Mouse (Mus musculus): ENCODE results near the gene Arhgap45. TPM values are rescaled to one million over a fixed set of nuclear protein-coding genes. Genes with fewer than 3 reads are reported as not detected.
A peak's percentile ranks its signal among the peaks of the same experiment; 100 is the strongest.

Arhgap45 gene
- polyA plus RNA-seq, 1 experiment from 2014 or later = 8.5 TPM

DNA sequence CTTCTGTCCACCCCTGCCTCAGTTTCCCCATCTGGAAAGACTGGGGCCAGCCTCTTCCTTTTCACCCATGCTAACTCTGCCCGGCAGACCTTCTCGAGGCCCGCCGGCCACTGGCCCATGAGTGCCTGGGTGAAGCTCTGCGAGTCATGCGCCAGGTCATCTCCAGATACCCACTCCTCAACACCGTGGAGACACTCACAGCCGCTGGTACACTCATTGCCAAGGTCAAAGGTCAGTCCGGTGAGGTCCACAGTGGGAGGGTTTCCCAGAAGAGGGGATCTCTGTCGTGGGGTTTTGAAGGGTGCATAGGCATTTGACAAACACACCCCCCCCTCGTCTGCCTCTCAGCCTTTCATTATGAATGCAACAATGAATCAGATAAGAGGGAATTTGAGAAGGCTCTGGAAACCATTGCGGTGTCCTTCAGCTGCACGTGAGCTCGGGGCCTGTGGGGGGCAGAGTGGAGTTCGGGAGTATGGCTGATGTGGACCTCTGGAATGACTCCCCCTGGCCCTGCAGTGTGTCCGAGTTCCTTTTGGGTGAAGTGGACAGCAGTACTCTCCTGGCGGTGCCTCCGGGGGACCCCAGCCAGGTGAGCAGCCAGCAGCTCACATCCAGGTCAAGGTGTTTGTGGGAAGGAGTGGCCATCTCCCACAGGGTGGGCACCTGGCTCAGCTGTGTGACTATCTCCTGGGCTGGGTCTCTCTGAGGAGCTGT lies 4.3 kb downstream of the Arhgap45 start:
- Histone ChIP-seq H3K27me3 (ENCODE audit: control insufficient read depth, insufficient read depth, low read length) (peaks cover 7% of the 10 kb centered on the region; the same call in 1 of the 2 replicates), H3K9me3 (ENCODE audit: control insufficient read depth, low read length) (no peaks in the 10 kb centered on the region), H3K27ac (replicated peaks; ENCODE audit: low read depth, low read length) (no peak overlapping the region), H3K9ac (ENCODE audit: low read length) (no peak overlapping the region), H3K4me2 (ENCODE audit: low read depth, severe bottlenecking) (peak overlapping the region; percentile 60; the same call in 1 of the 2 replicates), H3K4me1 (ENCODE audit: control insufficient read depth, insufficient read depth, low read length) (peaks cover 10% of the 10 kb centered on the region), H3K4me3 (ENCODE audit: low read depth, low read length) (no peak overlapping the region), H3K36me3 (ENCODE audit: control insufficient read depth, insufficient read depth, low read length) (peaks cover 4% of the 10 kb centered on the region; the same call in 1 of the 2 replicates)
- no peak for ATAC-seq (ENCODE audit: insufficient number of reproducible peaks, low FRiP score, low TSS enrichment, low read depth)
- DNase-seq (ENCODE audit: low spot score) = no peak
- 84% methylated on average over 18 of the region's 18 CpGs for whole genome bisulfite sequencing

DNA sequence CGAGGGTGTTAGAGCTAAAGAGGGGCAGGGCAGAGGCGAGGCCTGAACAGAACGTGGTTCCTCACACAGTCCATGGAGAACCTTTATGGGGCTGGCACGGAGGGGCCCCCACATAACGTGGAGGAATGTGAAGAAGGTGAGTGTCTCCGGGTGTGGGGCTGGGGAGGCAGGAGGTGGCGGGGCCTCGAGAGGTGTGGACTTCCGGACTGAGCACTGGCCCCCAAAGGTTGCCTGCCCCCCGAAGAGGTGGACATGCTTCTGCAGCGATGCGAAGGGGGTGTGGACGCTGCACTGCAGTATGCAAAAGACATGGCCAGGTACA lies 4.8 kb downstream of the Arhgap45 start:
- peaks cover 1% of the 10 kb centered on the region; the same call in 1 of the 2 replicates for H3K27me3 ChIP-seq (ENCODE audit: control insufficient read depth, insufficient read depth, low read length)
- DNase-seq (ENCODE audit: low spot score) (no peak), ATAC-seq (ENCODE audit: insufficient number of reproducible peaks, low FRiP score, low TSS enrichment, low read depth) (no peak)
- H3K9ac ChIP-seq (ENCODE audit: low read length) = no peak overlapping the region
- WGBS = 88% methylated on average over 13 of the region's 13 CpGs
- peaks cover 4% of the 10 kb centered on the region; the same call in 1 of the 2 replicates for H3K36me3 ChIP-seq (ENCODE audit: control insufficient read depth, insufficient read depth, low read length)
- H3K27ac ChIP-seq (replicated peaks; ENCODE audit: low read depth, low read length) = no peak overlapping the region
- no peaks in the 10 kb centered on the region for H3K9me3 ChIP-seq (ENCODE audit: control insufficient read depth, low read length)
- H3K4me1 ChIP-seq (ENCODE audit: control insufficient read depth, insufficient read depth, low read length) = peaks cover 10% of the 10 kb centered on the region
- no peak overlapping the region for H3K4me3 ChIP-seq (ENCODE audit: low read depth, low read length)
- H3K4me2 ChIP-seq (ENCODE audit: low read depth, severe bottlenecking) = no peak overlapping the region

GRCm38 (mm10) chr10:80022164-80022563 lies 5.7 kb downstream of the Arhgap45 start:
- Histone ChIP-seq H3K9ac (ENCODE audit: low read length) (no peak overlapping the region), H3K4me3 (ENCODE audit: low read depth, low read length) (no peak overlapping the region), H3K27me3 (ENCODE audit: control insufficient read depth, insufficient read depth, low read length) (no peaks in the 10 kb centered on the region), H3K36me3 (ENCODE audit: control insufficient read depth, insufficient read depth, low read length) (peaks cover 4% of the 10 kb centered on the region; the same call in 1 of the 2 replicates), H3K27ac (replicated peaks; ENCODE audit: low read depth, low read length) (no peak overlapping the region), H3K9me3 (ENCODE audit: control insufficient read depth, low read length) (no peaks in the 10 kb centered on the region), H3K4me1 (ENCODE audit: control insufficient read depth, insufficient read depth, low read length) (peaks cover 10% of the 10 kb centered on the region), H3K4me2 (ENCODE audit: low read depth, severe bottlenecking) (no peak overlapping the region)
- no peak for ATAC-seq (ENCODE audit: insufficient number of reproducible peaks, low FRiP score, low TSS enrichment, low read depth)
- 93% methylated on average over 12 of the region's 12 CpGs for WGBS
- DNase-seq (ENCODE audit: low spot score) = no peak

DNA sequence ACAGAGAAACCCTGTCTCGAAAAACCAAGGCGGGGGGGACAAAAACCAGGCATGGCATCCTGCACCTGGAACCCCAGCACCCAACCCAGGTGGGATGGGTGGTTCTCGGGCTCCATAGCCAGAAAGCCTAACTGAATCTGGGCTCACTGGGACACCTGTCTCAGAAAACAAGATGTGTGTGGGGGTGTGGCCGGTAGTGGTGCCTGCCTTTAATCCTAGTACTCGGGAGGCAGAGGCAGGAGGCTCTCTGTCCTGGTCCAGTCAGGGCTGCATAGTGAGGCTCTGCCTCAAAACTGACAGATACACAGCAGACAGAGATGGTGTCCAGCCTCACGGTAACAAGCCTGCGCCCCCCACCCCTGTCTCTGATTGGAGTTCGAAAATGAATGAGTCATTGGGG lies 6.4 kb downstream of the Arhgap45 start:
- peaks cover 10% of the 10 kb centered on the region for H3K4me1 ChIP-seq (ENCODE audit: control insufficient read depth, insufficient read depth, low read length)
- peaks cover 4% of the 10 kb centered on the region; the same call in 1 of the 2 replicates for H3K36me3 ChIP-seq (ENCODE audit: control insufficient read depth, insufficient read depth, low read length)
- no peak overlapping the region for H3K4me3 ChIP-seq (ENCODE audit: low read depth, low read length)
- WGBS = 94% methylated on average over 8 of the region's 8 CpGs
- ATAC-seq (ENCODE audit: insufficient number of reproducible peaks, low FRiP score, low TSS enrichment, low read depth) (no peak), DNase-seq (ENCODE audit: low spot score) (no peak)
- H3K27ac ChIP-seq (replicated peaks; ENCODE audit: low read depth, low read length) = no peak overlapping the region
- no peaks in the 10 kb centered on the region for H3K9me3 ChIP-seq (ENCODE audit: control insufficient read depth, low read length)
- H3K27me3 ChIP-seq (ENCODE audit: control insufficient read depth, insufficient read depth, low read length) = no peaks in the 10 kb centered on the region
- no peak overlapping the region for H3K9ac ChIP-seq (ENCODE audit: low read length)
- H3K4me2 ChIP-seq (ENCODE audit: low read depth, severe bottlenecking) = no peak overlapping the region

GRCm38 (mm10) chr10:80023758-80024157 lies 7.3 kb downstream of the Arhgap45 start:
- Histone ChIP-seq H3K4me1 (ENCODE audit: control insufficient read depth, insufficient read depth, low read length) (peaks cover 10% of the 10 kb centered on the region), H3K27me3 (ENCODE audit: control insufficient read depth, insufficient read depth, low read length) (no peaks in the 10 kb centered on the region), H3K9me3 (ENCODE audit: control insufficient read depth, low read length) (no peaks in the 10 kb centered on the region), H3K27ac (replicated peaks; ENCODE audit: low read depth, low read length) (no peak overlapping the region), H3K4me2 (ENCODE audit: low read depth, severe bottlenecking) (no peak overlapping the region), H3K4me3 (ENCODE audit: low read depth, low read length) (no peak overlapping the region), H3K36me3 (ENCODE audit: control insufficient read depth, insufficient read depth, low read length) (peaks cover 7% of the 10 kb centered on the region; the same call in 1 of the 2 replicates), H3K9ac (ENCODE audit: low read length) (no peak overlapping the region)
- no peak for DNase-seq (ENCODE audit: low spot score)
- WGBS = 89% methylated on average over 5 of the region's 5 CpGs
- no peak for ATAC-seq (ENCODE audit: insufficient number of reproducible peaks, low FRiP score, low TSS enrichment, low read depth)

GRCm38 (mm10) chr10:80024229-80025043 lies 8.0 kb downstream of the Arhgap45 start:
- Histone ChIP-seq H3K27ac (replicated peaks; ENCODE audit: low read depth, low read length) (no peak overlapping the region), H3K4me3 (ENCODE audit: low read depth, low read length) (no peak overlapping the region), H3K4me1 (ENCODE audit: control insufficient read depth, insufficient read depth, low read length) (peaks cover 4% of the 10 kb centered on the region), H3K4me2 (ENCODE audit: low read depth, severe bottlenecking) (no peak overlapping the region), H3K9me3 (ENCODE audit: control insufficient read depth, low read length) (no peaks in the 10 kb centered on the region), H3K27me3 (ENCODE audit: control insufficient read depth, insufficient read depth, low read length) (no peaks in the 10 kb centered on the region), H3K36me3 (ENCODE audit: control insufficient read depth, insufficient read depth, low read length) (peaks cover 8% of the 10 kb centered on the region; the same call in 1 of the 2 replicates), H3K9ac (ENCODE audit: low read length) (no peak overlapping the region)
- WGBS = 80% methylated on average over 15 of the region's 15 CpGs
- no peak for ATAC-seq (ENCODE audit: insufficient number of reproducible peaks, low FRiP score, low TSS enrichment, low read depth)
- DNase-seq (ENCODE audit: low spot score) = no peak

- Histone ChIP-seq H3K4me2 (ENCODE audit: low read depth, severe bottlenecking) (no peak overlapping the region), H3K27ac (replicated peaks; ENCODE audit: low read depth, low read length) (no peak overlapping the region), H3K9ac (ENCODE audit: low read length) (no peak overlapping the region), H3K27me3 (ENCODE audit: control insufficient read depth, insufficient read depth, low read length) (no peaks in the 10 kb centered on the region), H3K4me3 (ENCODE audit: low read depth, low read length) (no peak overlapping the region), H3K4me1 (ENCODE audit: control insufficient read depth, insufficient read depth, low read length) (no peaks in the 10 kb centered on the region), H3K36me3 (ENCODE audit: control insufficient read depth, insufficient read depth, low read length) (peaks cover 8% of the 10 kb centered on the region; the same call in 1 of the 2 replicates), H3K9me3 (ENCODE audit: control insufficient read depth, low read length) (no peaks in the 10 kb centered on the region)
- no peak for DNase-seq (ENCODE audit: low spot score)
- 57% methylated on average over 4 of the region's 4 CpGs for WGBS
- ATAC-seq (ENCODE audit: insufficient number of reproducible peaks, low FRiP score, low TSS enrichment, low read depth) = no peak
These were observed 8.5 kb downstream of the Arhgap45 start for GRCm38 (mm10) chr10:80025044-80025347.

DNA sequence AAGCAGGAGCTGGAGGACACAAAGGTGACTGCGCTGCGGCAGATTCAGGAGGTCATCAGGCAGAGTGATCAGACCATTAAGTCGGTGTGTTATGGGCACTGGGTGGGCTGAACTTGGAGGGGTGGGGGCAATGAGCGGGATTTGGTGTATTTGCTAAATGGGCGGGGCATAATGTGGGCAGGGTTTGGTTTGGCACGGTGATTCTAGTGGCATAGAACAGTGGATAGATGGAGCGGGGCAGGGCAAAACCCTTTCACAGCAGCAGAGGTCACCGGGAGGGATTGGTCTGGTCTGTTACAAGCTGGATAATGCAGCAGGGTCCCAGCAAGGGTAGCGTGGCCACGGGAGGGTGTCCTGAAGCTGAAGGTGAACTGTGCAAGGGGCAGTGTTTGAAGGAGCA lies 9.0 kb downstream of the Arhgap45 start:
- no peak overlapping the region for H3K4me3 ChIP-seq (ENCODE audit: low read depth, low read length)
- ATAC-seq (ENCODE audit: insufficient number of reproducible peaks, low FRiP score, low TSS enrichment, low read depth) (no peak), DNase-seq (ENCODE audit: low spot score) (no peak)
- H3K4me1 ChIP-seq (ENCODE audit: control insufficient read depth, insufficient read depth, low read length) = no peaks in the 10 kb centered on the region
- H3K9ac ChIP-seq (ENCODE audit: low read length) = no peak overlapping the region
- WGBS = 79% methylated on average over 10 of the region's 10 CpGs
- H3K27me3 ChIP-seq (ENCODE audit: control insufficient read depth, insufficient read depth, low read length) = no peaks in the 10 kb centered on the region
- H3K4me2 ChIP-seq (ENCODE audit: low read depth, severe bottlenecking) = no peak overlapping the region
- H3K9me3 ChIP-seq (ENCODE audit: control insufficient read depth, low read length) = no peaks in the 10 kb centered on the region
- no peak overlapping the region for H3K27ac ChIP-seq (replicated peaks; ENCODE audit: low read depth, low read length)
- peaks cover 8% of the 10 kb centered on the region; the same call in 1 of the 2 replicates for H3K36me3 ChIP-seq (ENCODE audit: control insufficient read depth, insufficient read depth, low read length)

Data from limb, embryonic 11.5 days (tissue).